Mouse (Mus musculus) right cerebral cortex, postnatal 4 days (tissue): ENCODE measurements around the gene Gabrr2.
A peak's percentile ranks its signal among the peaks of the same experiment; 100 is the strongest.
"Not testable (repeated sequence)": the region's sequence is repeated elsewhere in the genome, so short reads cannot be mapped to it uniquely, and the experiment has no call there.

Experiments
- DNase-seq: peaks from one replicate; pipeline ENCODE4 v3.0.0-alpha.2; 2022

Gene Gabrr2

DNA sequence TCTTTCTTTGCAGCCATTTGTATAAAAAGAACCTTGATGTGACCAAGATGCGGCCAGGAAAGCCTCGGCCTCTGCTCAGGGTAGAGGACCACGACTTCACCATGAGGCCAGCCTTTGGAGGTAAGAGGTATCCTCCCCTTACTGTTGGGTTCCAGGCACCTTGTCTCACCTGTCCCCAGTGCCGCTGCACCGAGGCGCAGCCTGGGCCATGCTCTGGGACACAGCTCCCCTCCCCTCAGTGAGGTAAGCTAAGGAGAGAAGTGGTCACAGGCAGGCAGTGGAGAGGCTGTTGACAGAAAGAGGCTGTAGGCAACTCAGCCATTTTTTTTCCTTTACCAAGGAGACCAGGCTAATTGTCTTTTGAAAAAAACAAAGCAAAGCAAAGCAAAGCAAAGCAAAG is 8.5 kb downstream of the Gabrr2 start:
- DNase-seq = no peak

DNA sequence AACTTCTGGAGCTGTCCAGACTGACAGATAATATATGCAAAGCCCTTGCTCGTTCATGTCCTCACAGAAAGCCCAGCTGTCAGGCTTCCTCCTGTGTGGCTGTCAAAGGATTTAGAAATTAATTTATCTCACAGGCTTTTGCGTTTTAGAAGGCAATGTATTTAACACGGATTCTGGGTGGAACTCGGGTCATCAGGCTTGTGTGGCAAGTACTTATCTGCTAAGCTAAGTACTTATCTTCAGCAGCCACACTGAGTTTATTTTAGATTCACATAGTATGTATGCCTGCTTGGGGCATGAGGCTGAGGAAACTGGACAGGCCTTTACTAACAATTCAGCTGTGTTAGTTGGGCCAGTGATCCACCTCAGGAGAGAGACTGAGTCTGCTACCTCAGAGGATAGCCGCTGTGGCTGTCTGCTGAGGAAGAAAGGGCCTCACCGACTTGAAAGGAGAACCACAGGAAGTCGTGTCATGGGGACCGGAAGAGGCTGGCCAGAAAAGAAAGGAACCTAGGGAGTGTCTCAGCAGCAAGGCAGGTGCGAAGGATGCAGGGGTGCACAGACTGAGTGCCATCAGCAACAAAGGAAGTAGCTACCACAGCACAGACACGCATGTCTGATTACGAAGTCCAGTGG is 9.8 kb downstream of the Gabrr2 start:
- DNase-seq = no peak

DNA sequence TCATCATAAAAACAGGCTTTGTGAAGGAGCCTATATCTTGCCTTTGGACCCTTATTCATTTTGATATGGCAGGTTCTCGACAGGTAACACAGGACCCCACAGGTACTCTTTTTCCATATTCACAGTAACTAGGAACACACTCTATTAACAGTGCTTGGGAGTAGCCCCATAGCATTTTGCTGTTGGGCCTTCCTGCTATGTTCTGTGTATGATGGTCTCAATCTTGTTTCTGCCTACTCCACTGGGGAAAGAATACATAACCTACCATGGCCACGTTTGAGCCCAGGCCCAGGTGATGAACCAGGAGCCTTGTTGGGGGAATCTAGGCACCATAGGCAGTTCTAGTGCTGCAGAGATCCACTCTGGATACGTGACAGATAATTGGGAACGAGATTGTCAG is 11.6 kb downstream of the Gabrr2 start:
- no peak for DNase-seq

DNA sequence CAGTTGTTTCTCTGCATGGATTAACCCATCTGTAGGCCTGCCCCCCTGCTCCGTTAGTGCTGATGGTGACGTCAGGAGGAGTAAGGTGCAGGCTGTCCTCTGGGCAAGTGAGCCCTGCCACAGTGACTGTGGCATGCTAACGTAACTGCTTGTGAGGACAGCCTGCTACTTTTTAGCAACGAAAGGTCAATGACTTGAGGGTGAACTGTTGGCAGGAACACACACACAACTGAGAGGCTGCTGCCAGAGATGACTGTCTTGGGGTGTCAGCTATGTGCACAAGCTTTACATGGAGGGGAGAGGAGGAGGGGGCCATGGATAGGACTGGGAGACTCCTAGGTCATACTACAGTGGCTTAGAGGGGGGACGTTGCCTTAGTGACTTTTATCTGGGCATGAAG is 12.1 kb downstream of the Gabrr2 start:
- DNase-seq = no peak

DNA sequence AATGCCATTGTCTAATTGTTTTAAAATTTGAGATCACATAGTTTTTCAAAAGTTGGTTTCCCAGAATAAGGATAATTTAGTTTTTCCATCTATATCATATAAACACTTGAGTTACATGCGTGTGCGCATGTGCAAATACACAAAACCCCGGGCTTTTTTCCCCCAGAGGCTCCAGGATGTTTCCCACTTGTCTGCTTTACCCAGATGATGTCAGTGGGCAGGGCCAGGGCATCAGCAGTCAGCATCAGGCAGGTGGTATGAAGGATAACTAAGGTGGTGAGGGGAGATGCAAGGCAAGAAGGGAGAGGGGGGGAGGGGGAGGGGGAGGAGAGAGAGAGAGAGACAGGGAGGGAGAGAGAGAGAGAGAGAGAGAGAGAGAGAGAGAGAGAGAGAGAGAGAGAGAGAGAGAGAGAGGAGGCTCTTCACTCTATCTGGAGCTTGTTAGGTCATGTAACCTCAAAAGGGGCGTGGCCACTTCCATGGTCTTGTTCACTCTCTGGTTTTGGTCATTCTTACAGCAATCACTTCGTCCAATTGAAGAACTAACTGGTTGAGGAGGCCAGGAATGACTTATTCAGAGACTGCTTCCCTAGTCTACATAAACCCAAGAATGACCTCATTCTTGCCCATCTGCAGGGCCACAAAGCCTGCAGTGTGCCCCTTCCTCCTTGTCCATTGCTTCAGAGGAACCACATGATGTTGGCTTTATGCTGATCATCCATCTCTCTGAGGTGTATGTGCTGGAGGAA is 13.2 kb downstream of the Gabrr2 start:
- DNase-seq = no peak

GRCm38 (mm10) chr4:33077161-33077560 is 14.4 kb downstream of the Gabrr2 start:
- DNase-seq = no peak

GRCm38 (mm10) chr4:33077724-33078123 is 14.9 kb downstream of the Gabrr2 start:
- DNase-seq = no peak

DNA sequence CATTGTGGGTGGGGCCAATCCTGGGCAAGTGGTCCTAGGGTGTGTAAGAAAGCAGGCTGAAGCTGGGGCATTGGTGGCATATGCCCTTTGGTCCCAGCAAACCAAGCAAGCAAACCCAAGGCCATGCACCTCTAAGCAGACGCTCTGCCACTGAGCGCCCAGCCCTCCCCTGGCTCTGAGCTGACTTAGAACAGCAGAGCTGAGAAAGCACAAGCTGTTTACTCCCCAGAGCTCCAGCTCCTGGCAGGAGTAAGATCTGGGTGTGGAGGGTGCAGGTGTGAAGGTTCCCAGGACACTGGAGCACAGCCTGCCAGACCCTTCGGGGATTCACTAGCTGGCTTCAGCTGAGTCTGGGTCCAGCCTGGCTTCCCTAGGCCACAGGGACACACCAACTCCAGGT is 15.7 kb downstream of the Gabrr2 start:
- DNase-seq = no peak

DNA sequence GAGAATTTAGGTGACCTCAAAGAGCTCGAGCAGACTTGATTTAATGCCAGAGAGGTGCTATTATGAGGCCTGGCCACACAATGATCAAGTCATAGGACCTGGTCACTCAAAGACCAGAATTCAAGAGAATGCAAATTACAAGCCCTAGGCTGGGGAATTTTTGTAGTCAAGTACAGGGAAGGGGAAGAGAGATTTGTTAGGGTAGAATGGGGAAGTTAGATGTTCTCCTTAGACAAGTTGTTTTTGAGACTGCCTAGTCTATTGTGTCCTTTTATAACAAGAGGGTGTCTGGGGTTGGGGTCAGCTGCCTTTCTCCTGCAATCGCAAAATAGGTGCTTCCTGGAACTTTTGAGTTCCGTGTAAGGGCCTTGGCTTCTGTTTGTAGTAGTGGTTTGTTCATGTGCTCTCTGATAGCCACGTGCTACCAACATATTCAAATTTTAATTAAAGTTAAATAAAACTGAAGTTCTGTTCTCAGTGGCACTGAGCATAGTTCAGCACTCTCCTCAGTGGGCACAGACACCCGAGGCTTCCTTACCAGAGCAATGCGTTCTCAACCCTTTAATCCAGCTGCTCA is 36.4 kb downstream of the Gabrr2 start:
- no peak for DNase-seq

GRCm38 (mm10) chr4:33109720-33110458 is 47.1 kb downstream of the Gabrr2 start:
- no peak for DNase-seq

DNA sequence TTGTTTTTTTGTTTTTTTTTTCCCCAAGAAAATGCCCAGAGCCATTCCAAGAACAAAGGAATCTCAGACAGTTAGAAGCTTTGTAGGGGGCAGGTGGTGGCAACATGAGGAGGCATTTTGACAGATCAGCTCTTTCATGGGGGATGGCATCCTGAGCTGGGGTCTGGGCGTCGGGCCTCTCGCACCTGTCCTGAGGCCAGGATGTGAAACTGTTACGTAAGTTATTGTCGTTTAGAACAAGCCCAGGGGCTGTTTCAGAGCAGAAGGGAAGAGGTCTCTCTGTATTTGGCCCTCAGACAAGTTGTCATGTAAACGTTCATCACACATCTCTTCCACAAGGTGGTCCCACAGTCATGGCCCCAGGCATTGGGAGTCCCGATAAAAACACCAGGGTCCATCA is 48.0 kb downstream of the Gabrr2 start:
- no peak for DNase-seq

DNA sequence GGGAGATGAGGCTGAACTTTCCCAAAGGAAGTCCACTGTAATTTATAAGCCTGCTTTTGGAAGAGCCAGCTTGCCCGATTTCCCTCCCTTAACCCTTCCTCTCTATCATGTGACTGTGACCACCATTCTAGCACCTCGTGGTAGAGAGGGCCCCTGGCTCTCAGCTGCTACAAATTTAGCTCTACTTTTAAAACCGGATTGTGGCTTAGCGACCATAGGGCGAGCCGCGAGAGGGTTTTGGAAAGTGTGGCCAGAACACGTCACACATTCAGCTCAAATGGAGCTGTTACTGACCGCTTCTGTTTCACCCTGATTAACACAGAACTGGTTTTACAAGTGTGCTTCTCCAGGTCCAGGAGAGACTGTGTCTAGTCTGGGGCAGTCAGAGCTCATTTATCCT is 48.6 kb downstream of the Gabrr2 start:
- DNase-seq = no peak

GRCm38 (mm10) chr4:33112866-33113265 is 50.1 kb downstream of the Gabrr2 start:
- not testable (repeated sequence) for DNase-seq

GRCm38 (mm10) chr4:33119118-33119517 is 56.3 kb downstream of the Gabrr2 start:
- DNase-seq = peak; percentile 88

GRCm38 (mm10) chr4:33124493-33124892 is 61.7 kb downstream of the Gabrr2 start:
- DNase-seq = peak; percentile 28

GRCm38 (mm10) chr4:33125409-33126084 is 62.7 kb downstream of the Gabrr2 start:
- peak; percentile 34 for DNase-seq

- DNase-seq = no peak
Measured at GRCm38 (mm10) chr4:33132221-33132620, 69.4 kb downstream of the Gabrr2 start, which contains the start of gene Gabrr1. Gabrr1 (plus strand) TSS chr4:33132521.
